Mouse (Mus musculus) stomach, embryonic 14.5 days (tissue): ENCODE results near the gene Lrrc40. TPM values are rescaled to one million over a fixed set of nuclear protein-coding genes. Genes with fewer than 3 reads are reported as not detected.

Experiments
- ATAC-seq: fragments of 200-750 bp; cut with Nextera tagmentation; 2 replicates; pipeline ENCODE4 v1.8.0; 2017; ENCODE audit warnings: low read depth, moderate TSS enrichment; ENCODE audit not compliant: insufficient number of reproducible peaks, insufficient read depth, low FRiP score
- H3K27ac ChIP-seq: fragments of 300-500 bp; sonication (generic); 2 replicates; pipeline ENCODE4 v1.5.1; 2014; ENCODE audit warnings: mild to moderate bottlenecking, low read length, moderate library complexity, mixed read lengths
- H3K27me3 ChIP-seq: fragments of 300-500 bp; sonication (generic); 2 replicates; pipeline ENCODE4 v1.6.1; 2014; ENCODE audit warnings: low read length, control low read depth, mixed read lengths; ENCODE audit not compliant: control insufficient read depth, insufficient read depth
- H3K36me3 ChIP-seq: fragments of 300-500 bp; sonication (generic); 2 replicates; pipeline ENCODE4 v1.6.1; 2014; ENCODE audit warnings: mild to moderate bottlenecking, control low read depth, low read length, moderate library complexity, mixed read lengths; ENCODE audit not compliant: control insufficient read depth, insufficient read depth
- H3K4me1 ChIP-seq: fragments of 300-500 bp; sonication (generic); 2 replicates; pipeline ENCODE4 v1.6.1; 2014; ENCODE audit warnings: low read length, control low read depth, mixed read lengths; ENCODE audit not compliant: control insufficient read depth, insufficient read depth
- H3K4me2 ChIP-seq: fragments of 300-500 bp; sonication (generic); replicated peaks from 2 replicates; pipeline ENCODE4 v1.6.1; 2014; ENCODE audit warnings: low read depth, low read length, control low read depth
- H3K4me3 ChIP-seq: fragments of 300-500 bp; sonication (generic); 2 replicates; pipeline ENCODE4 v1.5.1; 2014; ENCODE audit warnings: low read depth, low read length, control low read depth
- H3K9ac ChIP-seq: fragments of 300-500 bp; sonication (generic); replicated peaks from 2 replicates; pipeline ENCODE4 v1.6.1; 2014; ENCODE audit warnings: low read depth, mild to moderate bottlenecking, control low read depth, low read length, moderate library complexity, mixed read lengths
- H3K9me3 ChIP-seq: fragments of 300-500 bp; sonication (generic); 2 replicates; pipeline ENCODE4 v1.6.1; 2016; ENCODE audit warnings: low read depth, low read length, control low read depth; ENCODE audit not compliant: control insufficient read depth
- WGBS: fragments of 180-500 bp; shearing (Covaris S2); extraction: QIAGEN DNeasy Blood & Tissue Kit; methylation state at CpG from one replicate; pipeline ENCODE4 v1.1.7; 2014; 5-methylcytosine and 5-hydroxymethylcytosine counted together
- polyA plus RNA-seq: library from polyadenylated mRNA; unstranded; fragments of >200 nt; fragmentation: Nextera tagmentation; extraction: Ambion mirVana; gene quantifications from 2 replicates; pipeline ENCODE4 v1.2.1, GENCODE M21; 2014

The Lrrc40 gene
- polyA plus RNA-seq, 1 experiment from 2014 or later = 49.4 TPM

GRCm38 (mm10) chr3:158035866-158036265 is 596 bp upstream of the Lrrc40 start:
- no peak for ATAC-seq
- WGBS = 2% methylated on average over 11 of the region's 11 CpGs
- H3K9ac ChIP-seq = peak overlapping the region; percentile 81
- H3K4me1 ChIP-seq = peaks cover 10% of the 10 kb centered on the region; the same call in 1 of the 2 replicates
- H3K27me3 ChIP-seq = no peaks in the 10 kb centered on the region
- H3K27ac ChIP-seq = peak overlapping the region; percentile 90
- H3K4me3 ChIP-seq = peak overlapping the region; percentile 89
- peak overlapping the region; percentile 73 for H3K4me2 ChIP-seq
- no peaks in the 10 kb centered on the region for H3K9me3 ChIP-seq
- no peaks in the 10 kb centered on the region for H3K36me3 ChIP-seq

- WGBS = 85% methylated on average over 3 of the region's 3 CpGs
- no peak overlapping the region for H3K4me2 ChIP-seq
- no peaks in the 10 kb centered on the region for H3K27me3 ChIP-seq
- H3K9ac ChIP-seq = no peak overlapping the region
- H3K4me1 ChIP-seq = peaks cover 6% of the 10 kb centered on the region; the same call in 1 of the 2 replicates
- ATAC-seq = no peak
- H3K9me3 ChIP-seq = no peaks in the 10 kb centered on the region
- no peak overlapping the region for H3K4me3 ChIP-seq
- H3K36me3 ChIP-seq = no peaks in the 10 kb centered on the region
- H3K27ac ChIP-seq = no peak overlapping the region
Observed at GRCm38 (mm10) chr3:158038106-158038505, 1.6 kb downstream of the Lrrc40 start.

- H3K27me3 ChIP-seq = no peaks in the 10 kb centered on the region
- ATAC-seq = no peak
- H3K27ac ChIP-seq = no peak overlapping the region
- H3K9ac ChIP-seq = no peak overlapping the region
- H3K4me1 ChIP-seq = 0 out of 2 replicates have a peak, but pooled peaks cover 3% of the 10 kb centered on the region
- H3K9me3 ChIP-seq = no peaks in the 10 kb centered on the region
- H3K4me2 ChIP-seq = no peak overlapping the region
- WGBS = 77% methylated on average over 2 of the region's 2 CpGs
- H3K4me3 ChIP-seq = no peak overlapping the region
- H3K36me3 ChIP-seq = no peaks in the 10 kb centered on the region
Observed at GRCm38 (mm10) chr3:158040755-158041154, 4.3 kb downstream of the Lrrc40 start.

GRCm38 (mm10) chr3:158049508-158049907 is 13.0 kb downstream of the Lrrc40 start:
- Histone ChIP-seq H3K4me1 (no peaks in the 10 kb centered on the region), H3K9me3 (no peaks in the 10 kb centered on the region), H3K4me3 (no peak overlapping the region), H3K27me3 (no peaks in the 10 kb centered on the region), H3K9ac (no peak overlapping the region), H3K4me2 (no peak overlapping the region), H3K36me3 (peaks cover 8% of the 10 kb centered on the region; the same call in 1 of the 2 replicates), H3K27ac (no peak overlapping the region)
- 78% methylated on average over 2 of the region's 2 CpGs for WGBS
- no peak for ATAC-seq

GRCm38 (mm10) chr3:158060621-158061291 is 24.3 kb downstream of the Lrrc40 start:
- no peak for ATAC-seq
- H3K9me3 ChIP-seq = no peaks in the 10 kb centered on the region
- H3K36me3 ChIP-seq = peaks cover 40% of the 10 kb centered on the region
- no peaks in the 10 kb centered on the region for H3K4me1 ChIP-seq
- no peaks in the 10 kb centered on the region for H3K27me3 ChIP-seq
- H3K4me3 ChIP-seq = no peak overlapping the region
- WGBS = 84% methylated on average over 2 of the region's 2 CpGs
- H3K4me2 ChIP-seq = no peak overlapping the region
- no peak overlapping the region for H3K9ac ChIP-seq
- no peak overlapping the region for H3K27ac ChIP-seq

GRCm38 (mm10) chr3:158061811-158062523 is 25.5 kb downstream of the Lrrc40 start:
- Histone ChIP-seq H3K9ac (no peak overlapping the region), H3K9me3 (no peaks in the 10 kb centered on the region), H3K4me3 (no peak overlapping the region), H3K27me3 (no peaks in the 10 kb centered on the region), H3K4me2 (no peak overlapping the region), H3K36me3 (peaks cover 28% of the 10 kb centered on the region), H3K27ac (no peak overlapping the region), H3K4me1 (no peaks in the 10 kb centered on the region)
- 90% methylated on average over 5 of the region's 5 CpGs for WGBS
- ATAC-seq = no peak

- WGBS = 94% methylated on average over 2 of the region's 2 CpGs
- H3K36me3 ChIP-seq = peaks cover 9% of the 10 kb centered on the region; the same call in 1 of the 2 replicates
- no peak overlapping the region for H3K27ac ChIP-seq
- no peak overlapping the region for H3K4me3 ChIP-seq
- H3K4me2 ChIP-seq = no peak overlapping the region
- H3K9ac ChIP-seq = no peak overlapping the region
- no peaks in the 10 kb centered on the region for H3K9me3 ChIP-seq
- H3K4me1 ChIP-seq = peaks cover 6% of the 10 kb centered on the region; the same call in 1 of the 2 replicates
- no peak for ATAC-seq
- no peaks in the 10 kb centered on the region for H3K27me3 ChIP-seq
Observed at GRCm38 (mm10) chr3:158065256-158065655, 28.8 kb downstream of the Lrrc40 start.

GRCm38 (mm10) chr3:158067916-158068315 is 31.5 kb downstream of the Lrrc40 start:
- no peak for ATAC-seq
- WGBS = 62% methylated on average over 7 of the region's 7 CpGs

More at GRCm38 (mm10) chr3:158067916-158068315, 31.5 kb downstream of the Lrrc40 start:
- Histone ChIP-seq H3K4me3 (no peak overlapping the region), H3K4me2 (no peak overlapping the region), H3K27ac (no peak overlapping the region), H3K27me3 (no peaks in the 10 kb centered on the region), H3K36me3 (peaks cover under 1% of the 10 kb centered on the region; the same call in 1 of the 2 replicates), H3K4me1 (peaks cover 6% of the 10 kb centered on the region; the same call in 1 of the 2 replicates), H3K9me3 (no peaks in the 10 kb centered on the region), H3K9ac (no peak overlapping the region)
